Mouse (Mus musculus) intestine, embryonic 14.5 days (tissue): ENCODE data around the gene 2610507B11Rik. TPM values are rescaled to one million over a fixed set of nuclear protein-coding genes. Genes with fewer than 3 reads are reported as not detected.

Experiments used
- ATAC-seq: fragments of 200-750 bp; cut with Nextera tagmentation; replicated peaks from 2 replicates; pipeline ENCODE4 v1.8.0; 2017; ENCODE audit warnings: low read depth, moderate number of reproducible peaks, moderate TSS enrichment, moderate library complexity; ENCODE audit not compliant: low FRiP score, low TSS enrichment
- DNase-seq: peaks from one replicate; pipeline ENCODE4 v3.0.0-alpha.2; 2018; ENCODE audit warnings: low spot score
- H3K27ac ChIP-seq: fragments of 300-500 bp; sonication (generic); 2 replicates; pipeline ENCODE4 v1.5.1; 2014; ENCODE audit warnings: low read depth, mild to moderate bottlenecking, control low read depth
- H3K27me3 ChIP-seq: fragments of 300-500 bp; sonication (generic); replicated peaks from 2 replicates; pipeline ENCODE4 v1.6.1; 2014; ENCODE audit warnings: low read length, control low read depth; ENCODE audit not compliant: control insufficient read depth, insufficient read depth
- H3K36me3 ChIP-seq: fragments of 300-500 bp; sonication (generic); 2 replicates; pipeline ENCODE4 v1.6.1; 2014; ENCODE audit warnings: low read length, control low read depth; ENCODE audit not compliant: control insufficient read depth, insufficient read depth
- H3K4me1 ChIP-seq: fragments of 300-500 bp; sonication (generic); replicated peaks from 2 replicates; pipeline ENCODE4 v1.6.1; 2014; ENCODE audit warnings: low read length, control low read depth, mixed read lengths; ENCODE audit not compliant: control insufficient read depth, insufficient read depth
- H3K4me2 ChIP-seq: fragments of 300-500 bp; sonication (generic); 2 replicates; pipeline ENCODE4 v1.6.1; 2014; ENCODE audit warnings: low read length
- H3K4me3 ChIP-seq: fragments of 300-500 bp; sonication (generic); 2 replicates; pipeline ENCODE4 v1.5.1; 2014; ENCODE audit warnings: low read depth, low read length, control low read depth, mixed read lengths
- H3K9ac ChIP-seq: fragments of 300-500 bp; sonication (generic); 2 replicates; pipeline ENCODE4 v1.6.1; 2014; ENCODE audit warnings: mild to moderate bottlenecking, low read length
- H3K9me3 ChIP-seq: fragments of 300-500 bp; sonication (generic); 2 replicates; pipeline ENCODE4 v1.6.1; 2016; ENCODE audit warnings: low read length, control low read depth; ENCODE audit not compliant: control insufficient read depth
- WGBS: fragments of 180-500 bp; shearing (Covaris S2); extraction: QIAGEN DNeasy Blood & Tissue Kit; methylation state at CpG from one replicate; pipeline ENCODE4 v1.1.7; 2014; 5-methylcytosine and 5-hydroxymethylcytosine counted together
- polyA plus RNA-seq: library from polyadenylated mRNA; unstranded; fragments of >200 nt; fragmentation: Nextera tagmentation; extraction: Ambion mirVana; gene quantifications from 2 replicates; pipeline ENCODE4 v1.2.1, GENCODE M21; 2014

Gene 2610507B11Rik
- polyA plus RNA-seq, 1 experiment from 2014 or later: 74.4 TPM

- peaks cover 34% of the 10 kb centered on the region for H3K36me3 ChIP-seq
- H3K9ac ChIP-seq: peak within 1 kb of the TSS; percentile 69
- peak; percentile 98 for ATAC-seq
- under 1% methylated on average over 48 of the region's 49 CpGs for WGBS
- peak within 1 kb of the TSS; percentile 54 for H3K27ac ChIP-seq
- peak; percentile 95 for DNase-seq
- H3K27me3 ChIP-seq: no peaks in the 10 kb centered on the region
- H3K4me1 ChIP-seq: no peaks in the 10 kb centered on the region; the same call in 1 of the 2 replicates
- peak within 1 kb of the TSS; percentile 78 for H3K4me2 ChIP-seq
- H3K9me3 ChIP-seq: no peaks in the 10 kb centered on the region
- H3K4me3 ChIP-seq: peak within 1 kb of the TSS; percentile 86
Observed at GRCm38 (mm10) chr11:78301357-78302084, 40.0 kb downstream of the 2610507B11Rik start, which contains the start of gene Spag5. Gene Spag5 (plus strand): TSS chr11:78301529.

- H3K4me1 ChIP-seq: no peaks in the 10 kb centered on the region; the same call in 1 of the 2 replicates
- no peaks in the 10 kb centered on the region for H3K9me3 ChIP-seq
- no peak for ATAC-seq
- H3K4me3 ChIP-seq: no peak overlapping the region
- H3K27me3 ChIP-seq: no peaks in the 10 kb centered on the region
- H3K9ac ChIP-seq: no peak overlapping the region
- no peak overlapping the region for H3K4me2 ChIP-seq
- DNase-seq: no peak
- peaks cover 60% of the 10 kb centered on the region for H3K36me3 ChIP-seq
- 86% methylated on average over 4 of the region's 4 CpGs for WGBS
- H3K27ac ChIP-seq: no peak overlapping the region
Observed at GRCm38 (mm10) chr11:78305272-78305671, 43.7 kb downstream of the 2610507B11Rik start.

- H3K27ac ChIP-seq: no peak overlapping the region
- no peak overlapping the region for H3K4me2 ChIP-seq
- H3K9ac ChIP-seq: no peak overlapping the region
- no peaks in the 10 kb centered on the region for H3K4me1 ChIP-seq
- ATAC-seq (no peak), DNase-seq (no peak)
- peaks cover 84% of the 10 kb centered on the region for H3K36me3 ChIP-seq
- no peaks in the 10 kb centered on the region for H3K9me3 ChIP-seq
- no peak overlapping the region for H3K4me3 ChIP-seq
- 93% methylated on average over 8 of the region's 8 CpGs for WGBS
- no peaks in the 10 kb centered on the region for H3K27me3 ChIP-seq
Observed at GRCm38 (mm10) chr11:78310861-78311511, 49.4 kb downstream of the 2610507B11Rik start.

GRCm38 (mm10) chr11:78313662-78314061 lies 52.1 kb downstream of the 2610507B11Rik start:
- H3K4me3 ChIP-seq: no peak overlapping the region
- H3K9ac ChIP-seq: no peak overlapping the region
- H3K4me1 ChIP-seq: no peaks in the 10 kb centered on the region
- H3K27me3 ChIP-seq: no peaks in the 10 kb centered on the region
- no peak overlapping the region for H3K27ac ChIP-seq
- DNase-seq: no peak
- no peak for ATAC-seq
- 97% methylated on average over 2 of the region's 2 CpGs for WGBS
- H3K9me3 ChIP-seq: no peaks in the 10 kb centered on the region
- H3K36me3 ChIP-seq: peaks cover 91% of the 10 kb centered on the region
- no peak overlapping the region for H3K4me2 ChIP-seq

- Histone ChIP-seq H3K27ac (no peak overlapping the region), H3K4me2 (no peak overlapping the region), H3K27me3 (no peaks in the 10 kb centered on the region), H3K9ac (no peak overlapping the region), H3K4me1 (no peaks in the 10 kb centered on the region; the same call in 1 of the 2 replicates), H3K4me3 (no peak overlapping the region), H3K36me3 (peaks cover 84% of the 10 kb centered on the region), H3K9me3 (no peaks in the 10 kb centered on the region)
- 91% methylated on average over 2 of the region's 2 CpGs for WGBS
- DNase-seq (no peak), ATAC-seq (no peak)
Observed at GRCm38 (mm10) chr11:78318411-78318810, 56.9 kb downstream of the 2610507B11Rik start.

- ATAC-seq (no peak; the same call in none of the 2 replicates), DNase-seq (no peak)
- Histone ChIP-seq H3K4me3 (no peak overlapping the region), H3K4me2 (peak overlapping the region; percentile 34; the same call in 1 of the 2 replicates), H3K9me3 (no peaks in the 10 kb centered on the region), H3K4me1 (no peaks in the 10 kb centered on the region; the same call in 1 of the 2 replicates), H3K27ac (0 out of 2 replicates have a peak overlapping the region, but pooled peaks have one; percentile 11), H3K36me3 (peaks cover 48% of the 10 kb centered on the region), H3K27me3 (no peaks in the 10 kb centered on the region), H3K9ac (no peak overlapping the region)
- WGBS: 36% methylated on average over 2 of the region's 2 CpGs
Observed at GRCm38 (mm10) chr11:78322076-78322831, 60.7 kb downstream of the 2610507B11Rik start.

- no peaks in the 10 kb centered on the region for H3K9me3 ChIP-seq
- DNase-seq (peak; percentile 80), ATAC-seq (peak; percentile 94)
- peak within 1 kb of the TSS; percentile 16 for H3K4me3 ChIP-seq
- peak within 1 kb of the TSS; percentile 5; the same call in 1 of the 2 replicates for H3K9ac ChIP-seq
- H3K4me1 ChIP-seq: no peaks in the 10 kb centered on the region; the same call in 1 of the 2 replicates
- H3K27me3 ChIP-seq: no peaks in the 10 kb centered on the region
- H3K36me3 ChIP-seq: peaks cover 42% of the 10 kb centered on the region
- peak within 1 kb of the TSS; percentile 34 for H3K4me2 ChIP-seq
- 4% methylated on average over 15 of the region's 15 CpGs for WGBS
- 0 out of 2 replicates have a peak within 1 kb of the TSS, but pooled peaks have one; percentile 11 for H3K27ac ChIP-seq
Observed at GRCm38 (mm10) chr11:78322860-78323259, 61.3 kb downstream of the 2610507B11Rik start, which contains the start of gene Aldoc. Gene Aldoc (plus strand): TSS chr11:78322968.
